Comparison of ENCODE assay signal across 9 mouse cellular contexts in the genomic region with DNA sequence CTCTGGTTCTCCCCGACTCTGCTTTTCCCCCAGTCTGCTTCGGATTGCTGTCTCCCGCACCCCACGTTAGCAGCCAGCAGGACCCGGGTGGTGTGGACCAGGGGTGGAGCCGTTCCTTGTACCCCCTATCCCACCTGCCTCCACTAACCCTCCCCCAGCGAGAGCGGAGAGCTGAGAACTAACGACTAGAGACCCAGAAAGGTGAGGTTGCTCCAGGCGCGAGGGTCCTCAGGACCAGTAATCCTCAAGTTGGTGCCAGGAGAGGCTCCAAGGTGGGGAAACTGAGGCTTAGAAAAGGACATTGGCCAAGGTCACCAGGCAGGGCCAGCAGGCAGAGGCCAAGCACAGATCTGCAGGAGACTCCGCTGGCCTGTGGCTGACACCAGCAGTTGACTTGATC. TPM values are rescaled to one million over a fixed set of nuclear protein-coding genes. Genes with fewer than 3 reads are reported as not detected.
DNase-seq lines count a peak whose midpoint lies in the region; ATAC-seq and TF ChIP-seq lines count a peak whose summit lies in the region.
"Had no signal": no experiment of that assay in that cellular context is flagged by ENCODE, and none has a peak within 500 bp of the region (broad histone marks: within the 10 kb centered on the region; RNA-seq: fewer than 3 reads in every experiment).

No protein-coding gene starts in this region.

- no peak overlapping the region for H3K27ac ChIP-seq in heart, embryonic 14.5 days (replicated peaks in 1 of 2; ENCODE audit: control insufficient read depth in 1 of 2, insufficient read depth in 1 of 2, low read depth in 2 of 2, low read length in 2 of 2)
- no peak overlapping the region for H3K27ac ChIP-seq in bone marrow macrophage, adult 2 months (ENCODE audit: insufficient read depth, low read depth, low read length)
- no peak overlapping the region for H3K27ac ChIP-seq in hindbrain, embryonic 16.5 days (ENCODE audit: low read depth, low read length)
- no peak overlapping the region for H3K27ac ChIP-seq in midbrain, embryonic 15.5 days

- H3K4me2 ChIP-seq in heart, embryonic 14.5 days (ENCODE audit: low read length) = peak overlapping the region; percentile 84
- H3K4me2 ChIP-seq in hindbrain, embryonic 16.5 days (ENCODE audit: low read length) = peak overlapping the region; percentile 100
- H3K4me2 ChIP-seq in midbrain, embryonic 15.5 days = peak overlapping the region; percentile 100

- H3K36me3 ChIP-seq in heart, embryonic 14.5 days (ENCODE audit: control insufficient read depth, insufficient read depth, low read length) = no peaks in the 10 kb centered on the region
- H3K36me3 ChIP-seq in hindbrain, embryonic 16.5 days (ENCODE audit: control insufficient read depth, insufficient read depth, low read length) = no peaks in the 10 kb centered on the region
- H3K36me3 ChIP-seq in midbrain, embryonic 15.5 days (replicated peaks) = no peaks in the 10 kb centered on the region

- peaks cover 0 to 11% of the 10 kb centered on the region in 2 experiments; a peak in 3 of 4 replicates for H3K4me1 ChIP-seq in heart, embryonic 14.5 days (ENCODE audit: control insufficient read depth in 2 of 2, insufficient read depth in 2 of 2, low read length in 2 of 2)
- H3K4me1 ChIP-seq in bone marrow macrophage, adult 2 months (ENCODE audit: control insufficient read depth, insufficient read depth, low read length) = no peaks in the 10 kb centered on the region
- H3K4me1 ChIP-seq in hindbrain, embryonic 16.5 days (ENCODE audit: control insufficient read depth, insufficient read depth, low read depth, low read length) = peaks cover 21% of the 10 kb centered on the region
- H3K4me1 ChIP-seq in midbrain, embryonic 15.5 days = peaks cover 28% of the 10 kb centered on the region

- intact Hi-C loops in heart, postnatal 25 days (cut with DNase I) = no loop called here

- no peaks in the 10 kb centered on the region for H3K9me3 ChIP-seq in heart, embryonic 14.5 days (ENCODE audit: control insufficient read depth, low read length)
- no peaks in the 10 kb centered on the region for H3K9me3 ChIP-seq in hindbrain, embryonic 16.5 days (ENCODE audit: control insufficient read depth, low read length)
- no peaks in the 10 kb centered on the region for H3K9me3 ChIP-seq in midbrain, embryonic 15.5 days

- WGBS in heart, embryonic 14.5 days = 1% methylated on average over 12 of the region's 12 CpGs
- 2% methylated on average over 12 of the region's 12 CpGs for WGBS in hindbrain, embryonic 16.5 days
- WGBS in midbrain, embryonic 15.5 days = under 1% methylated on average over 12 of the region's 12 CpGs

- no peak for DNase-seq in heart, postnatal 25 days (ENCODE audit: low spot score)
- DNase-seq in cerebellum, adult 8-10 months = no peak
- no peak for DNase-seq in urinary bladder, postnatal 4 days (ENCODE audit: low spot score in 2 of 2)
- DNase-seq in ovary, postnatal 14 days (ENCODE audit: low spot score) = no peak
- DNase-seq: lung, adult 2 months had no signal

- peaks cover 95% of the 10 kb centered on the region for H3K27me3 ChIP-seq in heart, embryonic 14.5 days (ENCODE audit: control insufficient read depth, insufficient read depth, low read length)
- H3K27me3 ChIP-seq in hindbrain, embryonic 16.5 days (replicated peaks; ENCODE audit: control insufficient read depth, insufficient read depth, low read length) = peaks cover 42% of the 10 kb centered on the region
- H3K27me3 ChIP-seq in midbrain, embryonic 15.5 days (replicated peaks) = peaks cover 72% of the 10 kb centered on the region

- TF ChIP-seq CTCF in bone marrow macrophage, adult 2 months (IDR thresholded peaks at IDR 0.05; ENCODE audit: low read depth, low read length) = no peak

- no peak for ATAC-seq in heart, embryonic 14.5 days (ENCODE audit: insufficient number of reproducible peaks, insufficient read depth, low FRiP score, low read depth)
- ATAC-seq in hindbrain, embryonic 16.5 days = no peak
- peak; percentile 18; the same call in 1 of the 2 replicates for ATAC-seq in midbrain, embryonic 15.5 days (replicated peaks)

- peak overlapping the region in 1 of 2 experiments; percentile 49; a peak in 2 of 4 replicates for H3K4me3 ChIP-seq in heart, embryonic 14.5 days (ENCODE audit: control insufficient read depth in 1 of 2, insufficient read depth in 1 of 2, low read depth in 1 of 2, low read length in 2 of 2)
- 0 out of 2 replicates have a peak overlapping the region, but pooled peaks have one; percentile 11 for H3K4me3 ChIP-seq in bone marrow macrophage, adult 2 months (ENCODE audit: insufficient read depth, low read length)
- H3K4me3 ChIP-seq in hindbrain, embryonic 16.5 days (ENCODE audit: low read length) = peak overlapping the region; percentile 70
- H3K4me3 ChIP-seq in midbrain, embryonic 15.5 days = peak overlapping the region; percentile 66

- no peak overlapping the region for H3K9ac ChIP-seq in heart, embryonic 14.5 days (ENCODE audit: low read length)
- peak overlapping the region; percentile 69 for H3K9ac ChIP-seq in hindbrain, embryonic 16.5 days (ENCODE audit: low read depth, low read length)
- peak overlapping the region; percentile 47; the same call in 1 of the 2 replicates for H3K9ac ChIP-seq in midbrain, embryonic 15.5 days

- TF ChIP-seq POLR2A in bone marrow macrophage, adult 2 months (IDR thresholded peaks at IDR 0.05; ENCODE audit: borderline replicate concordance, low read depth, low read length) = no peak

RNA-seq across cellular contexts. Expression of a gene that starts 0.7 kb away (rescaled TPM):
- 0.08 and 0.11 TPM in 2 replicates for polyA plus RNA-seq in heart, embryonic 14.5 days (2014; fragmentation: Nextera tagmentation; extraction: Ambion mirVana)
- not detected for total RNA-seq in heart, postnatal 25 days (2021)
- polyA plus RNA-seq in bone marrow macrophage, adult 2 months (2012; ENCODE audit: insufficient read depth, insufficient read length, missing spikeins) = not detected in 2 replicates
- polyA plus RNA-seq in hindbrain, embryonic 16.5 days (2015; fragmentation: Nextera tagmentation; extraction: Ambion mirVana) = 1.5 and 2.0 TPM in 2 replicates
- polyA plus RNA-seq in midbrain, embryonic 15.5 days (2015; fragmentation: Nextera tagmentation; extraction: Ambion mirVana) = 1.8 and 2.2 TPM in 2 replicates

RNA-seq across cellular contexts. Expression of a gene that starts 42.8 kb away (rescaled TPM):
- polyA plus RNA-seq in heart, embryonic 14.5 days (2014; fragmentation: Nextera tagmentation; extraction: Ambion mirVana) = 52.9 and 58.3 TPM in 2 replicates
- total RNA-seq in heart, postnatal 25 days (2021) = 10 to 100 TPM; 25.7 to 26.3 TPM
- 34.0 and 36.1 TPM in 2 replicates for polyA plus RNA-seq in bone marrow macrophage, adult 2 months (2012; ENCODE audit: insufficient read depth, insufficient read length, missing spikeins)
- polyA plus RNA-seq in hindbrain, embryonic 16.5 days (2015; fragmentation: Nextera tagmentation; extraction: Ambion mirVana) = 63.5 and 64.1 TPM in 2 replicates
- 57.0 and 59.1 TPM in 2 replicates for polyA plus RNA-seq in midbrain, embryonic 15.5 days (2015; fragmentation: Nextera tagmentation; extraction: Ambion mirVana)

RNA-seq across cellular contexts. Expression of a gene that starts 43.1 kb away (rescaled TPM):
- polyA plus RNA-seq in heart, embryonic 14.5 days (2014; fragmentation: Nextera tagmentation; extraction: Ambion mirVana) = 2,176 and 2,265 TPM in 2 replicates
- total RNA-seq in heart, postnatal 25 days (2021) = 1,000 to 10,000 TPM; 1,536 to 1,541 TPM
- 209 and 211 TPM in 2 replicates for polyA plus RNA-seq in bone marrow macrophage, adult 2 months (2012; ENCODE audit: insufficient read depth, insufficient read length, missing spikeins)
- polyA plus RNA-seq in hindbrain, embryonic 16.5 days (2015; fragmentation: Nextera tagmentation; extraction: Ambion mirVana) = 662 and 774 TPM in 2 replicates
- 556 and 560 TPM in 2 replicates for polyA plus RNA-seq in midbrain, embryonic 15.5 days (2015; fragmentation: Nextera tagmentation; extraction: Ambion mirVana)
